Mouse (Mus musculus): ENCODE measurements around the gene Arhgap24. TPM values are rescaled to one million over a fixed set of nuclear protein-coding genes. Genes with fewer than 3 reads are reported as not detected.
"Not testable (repeated sequence)": the region's sequence is repeated elsewhere in the genome, so short reads cannot be mapped to it uniquely, and the experiment has no call there.

Gene Arhgap24
- polyA plus RNA-seq, 1 experiment from 2014 or later: 3.6 TPM

DNA sequence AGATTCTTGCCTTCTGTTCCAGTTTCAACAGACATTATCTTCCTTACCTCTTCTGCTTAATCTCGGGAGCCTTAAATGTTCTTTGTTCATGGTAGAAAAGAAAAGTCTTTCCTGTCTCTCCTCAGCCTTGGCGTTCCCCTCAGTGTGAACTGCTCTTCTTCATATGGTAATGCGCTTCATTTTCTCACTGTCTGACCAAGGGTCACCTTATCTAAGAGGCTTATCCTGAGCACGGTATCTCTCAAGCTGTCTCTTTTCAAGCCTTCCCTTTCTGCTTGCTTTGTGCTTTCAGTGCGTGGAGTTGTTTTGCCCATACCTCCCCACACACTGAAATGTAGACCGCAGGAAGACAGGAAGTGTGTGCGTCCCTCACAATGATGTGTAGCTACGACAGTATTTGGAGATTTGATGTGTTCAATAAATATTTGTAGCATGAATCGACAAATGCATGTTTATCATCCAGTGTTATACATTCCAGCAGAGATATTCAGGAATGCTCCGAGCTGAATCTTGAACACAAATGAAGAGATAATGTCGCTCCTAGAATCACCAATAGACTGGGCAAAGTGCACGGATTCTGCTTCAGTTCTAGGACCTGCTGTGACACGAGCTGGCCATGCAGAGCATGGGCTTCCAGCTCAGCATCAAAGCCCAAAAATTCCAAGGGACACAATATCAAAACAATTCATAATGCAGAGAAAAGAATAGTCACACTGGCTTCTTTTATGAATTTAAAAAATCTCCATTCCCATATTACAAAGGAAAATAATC is 424.4 kb downstream of the Arhgap24 start:
- Histone ChIP-seq H3K27ac (ENCODE audit: low read length) (no peak overlapping the region), H3K27me3 (ENCODE audit: control insufficient read depth, insufficient read depth, low read depth, low read length) (no peaks in the 10 kb centered on the region), H3K4me3 (ENCODE audit: low read depth, low read length) (no peak overlapping the region), H3K4me1 (ENCODE audit: control insufficient read depth, low read depth, low read length) (no peaks in the 10 kb centered on the region), H3K36me3 (ENCODE audit: control insufficient read depth, insufficient read depth) (no peaks in the 10 kb centered on the region), H3K4me2 (ENCODE audit: low read depth, low read length) (no peak overlapping the region), H3K9ac (ENCODE audit: low read depth, low read length) (no peak overlapping the region), H3K9me3 (replicated peaks; ENCODE audit: control insufficient read depth, low read length) (no peaks in the 10 kb centered on the region)
- 42% methylated on average over 13 of the region's 13 CpGs for WGBS (ENCODE audit: insufficient replicate concordance)
- no peak for ATAC-seq (ENCODE audit: low read depth)

DNA sequence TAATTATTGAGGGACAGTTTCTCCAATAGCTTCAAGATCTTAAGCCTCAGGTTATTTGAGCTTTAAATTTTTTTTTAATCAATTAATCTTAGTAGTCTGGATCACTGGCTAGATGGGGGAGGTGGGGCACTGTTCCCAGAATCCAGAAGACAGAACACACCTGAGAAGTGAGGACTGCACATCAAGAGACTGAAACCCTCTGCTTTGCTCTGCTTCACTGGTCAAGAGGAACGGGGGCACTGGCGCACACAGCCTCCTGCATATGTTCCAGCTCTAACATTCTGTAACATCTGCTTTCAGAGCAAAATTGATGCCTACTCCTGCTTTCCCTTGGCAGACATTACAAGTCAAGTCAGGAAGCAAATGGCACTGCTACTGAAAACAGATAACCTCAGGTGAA is 439.0 kb downstream of the Arhgap24 start:
- H3K4me3 ChIP-seq (ENCODE audit: low read depth, low read length): no peak overlapping the region
- ATAC-seq (ENCODE audit: low read depth): no peak
- 59% methylated on average over 2 of the region's 2 CpGs for WGBS (ENCODE audit: insufficient replicate concordance)
- H3K27ac ChIP-seq (ENCODE audit: low read length): no peak overlapping the region
- H3K4me2 ChIP-seq (ENCODE audit: low read depth, low read length): no peak overlapping the region
- H3K9me3 ChIP-seq (replicated peaks; ENCODE audit: control insufficient read depth, low read length): no peaks in the 10 kb centered on the region; the same call in 1 of the 2 replicates
- no peak overlapping the region for H3K9ac ChIP-seq (ENCODE audit: low read depth, low read length)
- H3K27me3 ChIP-seq (ENCODE audit: control insufficient read depth, insufficient read depth, low read depth, low read length): no peaks in the 10 kb centered on the region
- no peaks in the 10 kb centered on the region for H3K4me1 ChIP-seq (ENCODE audit: control insufficient read depth, low read depth, low read length)
- H3K36me3 ChIP-seq (ENCODE audit: control insufficient read depth, insufficient read depth): no peaks in the 10 kb centered on the region

GRCm38 (mm10) chr5:102926786-102927185 is 445.6 kb downstream of the Arhgap24 start:
- no peak for ATAC-seq (ENCODE audit: low read depth)
- 51% methylated on average over 5 of the region's 5 CpGs for WGBS (ENCODE audit: insufficient replicate concordance)
- Histone ChIP-seq H3K27me3 (ENCODE audit: control insufficient read depth, insufficient read depth, low read depth, low read length) (no peaks in the 10 kb centered on the region), H3K9me3 (replicated peaks; ENCODE audit: control insufficient read depth, low read length) (no peaks in the 10 kb centered on the region), H3K4me3 (ENCODE audit: low read depth, low read length) (no peak overlapping the region), H3K27ac (ENCODE audit: low read length) (no peak overlapping the region), H3K36me3 (ENCODE audit: control insufficient read depth, insufficient read depth) (no peaks in the 10 kb centered on the region), H3K4me1 (ENCODE audit: control insufficient read depth, low read depth, low read length) (no peaks in the 10 kb centered on the region), H3K9ac (ENCODE audit: low read depth, low read length) (no peak overlapping the region), H3K4me2 (ENCODE audit: low read depth, low read length) (no peak overlapping the region)

DNA sequence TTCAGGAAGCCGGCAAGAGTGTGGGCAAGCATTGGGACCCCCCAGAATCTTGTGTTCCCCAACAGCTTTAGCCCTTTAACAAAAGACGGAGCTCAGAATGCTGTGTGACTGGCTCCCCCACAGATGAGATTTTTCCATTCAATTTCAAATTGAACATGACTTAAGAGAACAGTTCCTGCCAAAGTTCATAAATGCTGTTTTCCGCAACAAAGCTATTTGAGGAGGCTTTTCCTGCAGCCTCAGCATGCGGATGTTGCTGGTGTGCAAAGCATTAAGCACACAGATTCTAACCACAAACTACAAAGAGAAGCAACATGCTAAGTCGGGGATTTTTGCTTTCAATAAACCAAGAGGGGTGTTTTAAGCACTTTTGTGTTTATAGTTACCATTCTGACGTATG is 449.0 kb downstream of the Arhgap24 start:
- WGBS (ENCODE audit: insufficient replicate concordance): 54% methylated on average over 6 of the region's 6 CpGs
- Histone ChIP-seq H3K9ac (ENCODE audit: low read depth, low read length) (no peak overlapping the region), H3K4me3 (ENCODE audit: low read depth, low read length) (no peak overlapping the region), H3K27ac (ENCODE audit: low read length) (no peak overlapping the region), H3K36me3 (ENCODE audit: control insufficient read depth, insufficient read depth) (no peaks in the 10 kb centered on the region), H3K27me3 (ENCODE audit: control insufficient read depth, insufficient read depth, low read depth, low read length) (no peaks in the 10 kb centered on the region), H3K4me2 (ENCODE audit: low read depth, low read length) (no peak overlapping the region), H3K4me1 (ENCODE audit: control insufficient read depth, low read depth, low read length) (no peaks in the 10 kb centered on the region), H3K9me3 (replicated peaks; ENCODE audit: control insufficient read depth, low read length) (no peaks in the 10 kb centered on the region)
- no peak for ATAC-seq (ENCODE audit: low read depth)

DNA sequence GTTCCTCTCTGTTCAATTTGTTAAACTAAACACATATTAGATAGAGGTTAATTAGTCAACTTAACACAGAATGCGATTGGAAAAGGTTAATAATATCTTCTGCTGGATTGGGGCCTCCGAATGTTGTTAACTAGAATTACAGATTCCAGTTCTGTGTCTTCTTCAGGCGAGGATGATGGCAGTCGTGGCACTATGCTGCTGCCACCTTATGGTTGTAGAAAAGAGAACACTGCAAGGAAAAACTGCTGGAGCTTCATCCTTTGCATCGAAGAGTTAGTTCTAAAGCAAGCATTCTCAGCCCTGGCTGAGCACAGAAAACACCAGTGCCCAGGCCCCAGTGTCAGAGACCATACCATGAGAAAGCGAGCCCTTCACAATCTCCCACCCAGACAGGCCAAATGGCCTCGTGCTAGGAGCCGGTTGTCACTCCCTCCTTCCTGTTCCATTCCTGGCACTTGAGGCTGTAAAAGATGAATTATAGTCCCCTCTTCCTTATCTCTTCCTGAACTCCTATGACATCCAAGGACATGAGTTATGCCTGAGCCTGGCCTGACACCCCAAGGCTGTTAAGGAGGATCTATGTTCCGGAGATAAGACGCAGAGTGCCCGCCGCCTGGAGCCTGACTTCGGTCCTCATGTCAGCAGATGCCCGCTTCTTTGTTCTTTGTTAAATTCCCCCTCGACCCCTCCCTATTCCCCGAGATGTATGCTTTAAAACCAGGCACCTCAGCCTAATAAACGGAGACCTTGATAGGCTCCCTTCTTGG is 462.9 kb downstream of the Arhgap24 start:
- not testable (repeated sequence) for H3K27me3 ChIP-seq (ENCODE audit: control insufficient read depth, insufficient read depth, low read depth, low read length); ATAC-seq (ENCODE audit: low read depth); H3K4me3 ChIP-seq (ENCODE audit: low read depth, low read length); H3K27ac ChIP-seq (ENCODE audit: low read length); H3K4me2 ChIP-seq (ENCODE audit: low read depth, low read length); H3K9ac ChIP-seq (ENCODE audit: low read depth, low read length); H3K4me1 ChIP-seq (ENCODE audit: control insufficient read depth, low read depth, low read length); H3K36me3 ChIP-seq (ENCODE audit: control insufficient read depth, insufficient read depth); H3K9me3 ChIP-seq (replicated peaks; ENCODE audit: control insufficient read depth, low read length)
- WGBS (ENCODE audit: insufficient replicate concordance): 54% methylated on average over 17 of the region's 17 CpGs

GRCm38 (mm10) chr5:102946625-102947024 is 465.4 kb downstream of the Arhgap24 start:
- H3K4me2 ChIP-seq (ENCODE audit: low read depth, low read length): no peak overlapping the region
- H3K27ac ChIP-seq (ENCODE audit: low read length): no peak overlapping the region
- 72% methylated on average over 8 of the region's 8 CpGs for WGBS (ENCODE audit: insufficient replicate concordance)

DNA sequence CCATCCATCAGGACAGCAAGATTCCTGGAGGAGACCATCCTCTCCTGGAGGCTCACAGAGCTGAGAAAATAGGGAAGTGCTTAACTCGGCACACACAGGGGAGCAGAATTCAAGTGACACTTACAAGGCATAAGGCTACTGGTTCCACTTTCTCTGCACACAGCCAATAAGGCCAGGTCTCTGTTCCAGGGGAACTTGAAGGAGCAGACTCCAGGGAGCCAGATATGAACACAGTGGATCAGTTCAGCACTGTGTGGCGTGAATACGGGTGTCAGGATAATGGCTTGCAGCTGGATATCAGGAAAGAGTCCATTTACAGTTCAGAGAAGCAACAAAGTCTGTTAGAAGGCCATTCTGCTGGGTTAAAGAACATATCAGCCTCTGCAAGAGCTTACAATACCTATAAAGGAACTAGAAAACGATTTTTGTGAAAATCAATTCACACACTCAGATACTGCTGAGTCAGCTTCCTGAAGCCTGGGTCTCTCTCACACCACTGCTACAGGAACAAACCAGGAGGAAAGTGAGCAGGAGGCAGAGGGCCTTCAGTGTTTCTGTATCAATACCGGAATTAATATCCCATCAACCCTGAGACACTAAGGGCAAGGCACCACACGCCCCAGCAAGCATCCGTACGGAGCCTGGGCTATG is 466.0 kb downstream of the Arhgap24 start:
- H3K27ac ChIP-seq (ENCODE audit: low read length): no peak overlapping the region
- H3K9me3 ChIP-seq (replicated peaks; ENCODE audit: control insufficient read depth, low read length): no peaks in the 10 kb centered on the region
- no peaks in the 10 kb centered on the region for H3K27me3 ChIP-seq (ENCODE audit: control insufficient read depth, insufficient read depth, low read depth, low read length)
- ATAC-seq (ENCODE audit: low read depth): no peak
- no peaks in the 10 kb centered on the region for H3K36me3 ChIP-seq (ENCODE audit: control insufficient read depth, insufficient read depth)
- H3K4me2 ChIP-seq (ENCODE audit: low read depth, low read length): no peak overlapping the region
- H3K9ac ChIP-seq (ENCODE audit: low read depth, low read length): no peak overlapping the region
- H3K4me3 ChIP-seq (ENCODE audit: low read depth, low read length): no peak overlapping the region
- 61% methylated on average over 8 of the region's 8 CpGs for WGBS (ENCODE audit: insufficient replicate concordance)
- H3K4me1 ChIP-seq (ENCODE audit: control insufficient read depth, low read depth, low read length): no peaks in the 10 kb centered on the region

More at GRCm38 (mm10) chr5:102946625-102947024, 465.4 kb downstream of the Arhgap24 start:
- ATAC-seq (ENCODE audit: low read depth): no peak
- H3K9me3 ChIP-seq (replicated peaks; ENCODE audit: control insufficient read depth, low read length): no peaks in the 10 kb centered on the region
- H3K4me3 ChIP-seq (ENCODE audit: low read depth, low read length): no peak overlapping the region
- H3K27me3 ChIP-seq (ENCODE audit: control insufficient read depth, insufficient read depth, low read depth, low read length): no peaks in the 10 kb centered on the region
- no peaks in the 10 kb centered on the region for H3K4me1 ChIP-seq (ENCODE audit: control insufficient read depth, low read depth, low read length)
- H3K36me3 ChIP-seq (ENCODE audit: control insufficient read depth, insufficient read depth): no peaks in the 10 kb centered on the region
- H3K9ac ChIP-seq (ENCODE audit: low read depth, low read length): no peak overlapping the region
